In the genomic region with DNA sequence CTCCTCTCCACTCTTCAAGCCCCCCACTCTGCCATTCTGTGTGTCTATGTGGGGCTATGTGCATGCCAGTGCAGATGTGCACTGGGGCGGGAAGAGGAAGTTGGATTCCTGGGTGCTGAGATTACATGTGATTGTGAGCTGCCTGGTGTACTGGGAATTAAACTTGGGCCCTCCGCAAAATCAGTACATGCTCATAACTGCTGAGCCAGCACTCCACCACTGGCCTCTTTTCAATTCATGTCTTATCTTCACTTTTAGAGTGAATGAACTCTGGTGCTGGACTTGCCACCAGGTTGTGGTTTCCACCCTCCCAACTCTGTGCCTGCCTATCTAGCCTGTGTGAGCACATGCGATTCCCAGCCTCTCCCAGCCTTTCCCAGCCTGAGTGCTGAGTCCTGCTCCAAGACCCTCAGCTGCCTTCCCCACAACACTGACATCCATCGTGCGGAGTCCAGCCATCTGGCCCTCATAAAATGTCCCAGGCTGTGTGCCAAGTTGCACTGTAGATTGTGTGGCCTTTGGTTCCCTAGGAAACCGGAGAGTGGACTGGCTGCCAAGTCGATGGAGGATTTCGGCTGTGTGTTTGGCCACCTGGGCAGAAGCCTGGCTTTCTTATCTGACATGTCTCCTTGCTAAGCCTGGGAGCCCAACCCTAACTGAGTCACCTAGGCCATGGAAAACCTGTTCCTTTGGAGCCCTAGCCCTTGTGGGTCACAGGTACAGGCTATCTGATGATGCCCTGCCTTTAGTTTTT, we compare ENCODE assay signal across 8 mouse cellular contexts. TPM values are rescaled to one million over a fixed set of nuclear protein-coding genes. Genes with fewer than 3 reads are reported as not detected.
A peak's percentile ranks its signal among the peaks of the same experiment; 100 is the strongest.
DNase-seq lines count a peak whose midpoint lies in the region; ATAC-seq and TF ChIP-seq lines count a peak whose summit lies in the region.

No protein-coding gene starts in this region.

- TF ChIP-seq CTCF in cerebellum, adult 2 months (IDR thresholded peaks at IDR 0.05; ENCODE audit: borderline replicate concordance, insufficient read depth, low read depth, low read length), result no peak
- no peak for TF ChIP-seq CTCF in small intestine, adult 2 months (IDR thresholded peaks at IDR 0.05; ENCODE audit: extremely low read depth, insufficient read length, insufficient replicate concordance, low read depth, low read length)

- no peak overlapping the region for H3K4me2 ChIP-seq in hindbrain, embryonic 13.5 days

- no peaks in the 10 kb centered on the region for H3K9me3 ChIP-seq in hindbrain, embryonic 13.5 days

- H3K4me1 ChIP-seq in cerebellum, adult 2 months (ENCODE audit: control insufficient read depth, insufficient read depth, low read length), result peaks cover 10% of the 10 kb centered on the region
- H3K4me1 ChIP-seq in hindbrain, embryonic 13.5 days (replicated peaks), result peaks cover 24% of the 10 kb centered on the region
- peaks cover 42% of the 10 kb centered on the region for H3K4me1 ChIP-seq in small intestine, adult 2 months (ENCODE audit: control insufficient read depth, insufficient read depth, insufficient read length, low read length)

- WGBS in cerebellum, adult 2 months, result 16% methylated on average over 8 of the region's 8 CpGs
- WGBS in hindbrain, embryonic 13.5 days, result 43% methylated on average over 8 of the region's 8 CpGs
- 14% methylated on average over 8 of the region's 8 CpGs for WGBS in small intestine, adult 2 months

- DNase-seq in NIH3T3 (ENCODE audit: low read depth), result peak; percentile 100
- peak; percentile 88 to 90 for DNase-seq in cerebellum, adult 2 months
- peak; percentile 25 to 44 for DNase-seq in frontal cortex, postnatal 36 days (ENCODE audit: low spot score in 2 of 2)
- DNase-seq in layer of hippocampus, adult 9-10 months (ENCODE audit: low spot score), result peak; percentile 24
- peak; percentile 80 to 90 for DNase-seq in lung, postnatal 4 days

- no peak overlapping the region for H3K4me3 ChIP-seq in cerebellum, adult 2 months (replicated peaks; ENCODE audit: insufficient read depth, low read depth, low read length)
- no peak overlapping the region for H3K4me3 ChIP-seq in hindbrain, embryonic 13.5 days
- 0 out of 2 replicates have a peak overlapping the region, but pooled peaks have one; percentile 0 for H3K4me3 ChIP-seq in small intestine, adult 2 months (ENCODE audit: low read depth, low read length)

- no peak overlapping the region for H3K9ac ChIP-seq in hindbrain, embryonic 13.5 days

- H3K27me3 ChIP-seq in cerebellum, adult 2 months (ENCODE audit: control insufficient read depth, insufficient read depth, low read length), result no peaks in the 10 kb centered on the region
- H3K27me3 ChIP-seq in hindbrain, embryonic 13.5 days, result no peaks in the 10 kb centered on the region
- no peaks in the 10 kb centered on the region for H3K27me3 ChIP-seq in small intestine, adult 2 months (ENCODE audit: control insufficient read depth, insufficient read depth, low read length)

- no peak for TF ChIP-seq POLR2A in cerebellum, adult 2 months (IDR thresholded peaks at IDR 0.05; ENCODE audit: borderline replicate concordance, insufficient read depth, low read length)
- TF ChIP-seq POLR2A in small intestine, adult 2 months (IDR thresholded peaks at IDR 0.05; ENCODE audit: low read depth, low read length), result no peak

- ATAC-seq in hindbrain, embryonic 13.5 days (ENCODE audit: low FRiP score), result peak; percentile 88
- no peak for ATAC-seq in erythroid progenitor cell, adult 5-6 weeks (replicated peaks; ENCODE audit: low FRiP score, poor library complexity, severe bottlenecking)

- H3K27ac ChIP-seq in cerebellum, adult 2 months (ENCODE audit: insufficient read depth, low read length), result no peak overlapping the region
- peak overlapping the region; percentile 74 for H3K27ac ChIP-seq in hindbrain, embryonic 13.5 days
- H3K27ac ChIP-seq in small intestine, adult 2 months (ENCODE audit: insufficient read depth, low read depth, low read length), result peak overlapping the region; percentile 100

- no peaks in the 10 kb centered on the region for H3K36me3 ChIP-seq in hindbrain, embryonic 13.5 days
- H3K36me3 ChIP-seq in small intestine, adult 2 months (ENCODE audit: control insufficient read depth, insufficient read depth, low read length), result no peaks in the 10 kb centered on the region

RNA-seq across cellular contexts. Expression of a gene that starts 36.3 kb away (rescaled TPM):
- polyA plus RNA-seq in cerebellum, adult 2 months (2012; rRNA removed), result 15.4 and 16.0 TPM in 2 replicates
- polyA plus RNA-seq in hindbrain, embryonic 13.5 days (2015; fragmentation: Nextera tagmentation; extraction: Ambion mirVana), result 9.2 and 9.3 TPM in 2 replicates
- 1.4 and 3.6 TPM in 2 replicates for polyA plus RNA-seq in small intestine, adult 2 months (2012; rRNA removed)
- total RNA-seq in erythroid progenitor cell, adult 5-6 weeks (2015; ENCODE audit: low replicate concordance), result 98.7 and 110 TPM in 2 replicates
- total RNA-seq in erythroid progenitor cell, adult 5-6 weeks (2017; ENCODE audit: low replicate concordance), result 147 and 169 TPM in 2 replicates

Comparison
In these comparisons a context has a peak if more than half of its experiments do, and no peak if none do; other contexts are left out.
1. DNase-seq: peak in every context shown above with its lines; median percentile 100 in NIH3T3; 89 in cerebellum, adult 2 months; 85 in lung, postnatal 4 days; 34 in frontal cortex, postnatal 36 days; 24 in layer of hippocampus, adult 9-10 months.